Mouse (Mus musculus): ENCODE measurements around the gene Nudt21. TPM values are rescaled to one million over a fixed set of nuclear protein-coding genes. Genes with fewer than 3 reads are reported as not detected.

Gene Nudt21
- total and polyA plus RNA-seq, 2 experiments from 2014 or later, result 26.0 to 61.5 TPM

DNA sequence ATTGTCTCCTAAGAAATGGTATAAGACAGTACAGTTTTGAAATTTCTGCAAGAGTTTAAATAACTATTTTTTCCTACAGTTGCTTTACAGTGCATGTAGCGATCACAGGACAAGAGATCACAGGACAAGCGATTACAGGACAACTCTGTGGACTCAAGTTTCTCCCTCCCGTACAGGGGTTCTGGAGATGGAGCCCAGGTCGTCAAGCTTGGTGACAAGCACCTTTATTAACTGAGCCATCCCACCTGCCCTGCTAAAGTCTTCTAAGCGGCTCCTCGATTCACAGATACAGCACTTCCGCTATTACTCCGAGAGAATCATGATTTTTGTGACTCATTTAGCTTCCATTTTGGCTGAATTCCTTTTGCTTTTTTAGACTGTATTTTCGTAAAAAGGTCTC is 7.1 kb downstream of the Nudt21 start:
- H3K9me3 ChIP-seq (replicated peaks; ENCODE audit: control insufficient read depth, low read length), result no peaks in the 10 kb centered on the region
- H3K4me1 ChIP-seq (ENCODE audit: control insufficient read depth, insufficient read depth), result peaks cover 4% of the 10 kb centered on the region; the same call in 1 of the 2 replicates
- WGBS, result 92% methylated on average over 9 of the region's 9 CpGs
- DNase-seq (ENCODE audit: low spot score), result no peak
- H3K27me3 ChIP-seq (ENCODE audit: control insufficient read depth, insufficient read depth, low read length), result no peaks in the 10 kb centered on the region
- no peak for ATAC-seq (ENCODE audit: insufficient read depth, low read depth)
- H3K4me3 ChIP-seq (ENCODE audit: low read depth, low read length), result no peak overlapping the region
- H3K27ac ChIP-seq (ENCODE audit: low read depth), result no peak overlapping the region
- H3K9ac ChIP-seq (replicated peaks; ENCODE audit: low read depth, low read length), result no peak overlapping the region
- TF ChIP-seq EP300 (IDR thresholded peaks at IDR 0.05; ENCODE audit: low read depth) (no peak), CTCF (IDR thresholded peaks at IDR 0.05; ENCODE audit: low read depth) (no peak)
- H3K36me3 ChIP-seq (replicated peaks; ENCODE audit: control insufficient read depth, insufficient read depth, low read length), result peaks cover 59% of the 10 kb centered on the region
- H3K4me2 ChIP-seq (ENCODE audit: low read depth, low read length), result no peak overlapping the region

DNA sequence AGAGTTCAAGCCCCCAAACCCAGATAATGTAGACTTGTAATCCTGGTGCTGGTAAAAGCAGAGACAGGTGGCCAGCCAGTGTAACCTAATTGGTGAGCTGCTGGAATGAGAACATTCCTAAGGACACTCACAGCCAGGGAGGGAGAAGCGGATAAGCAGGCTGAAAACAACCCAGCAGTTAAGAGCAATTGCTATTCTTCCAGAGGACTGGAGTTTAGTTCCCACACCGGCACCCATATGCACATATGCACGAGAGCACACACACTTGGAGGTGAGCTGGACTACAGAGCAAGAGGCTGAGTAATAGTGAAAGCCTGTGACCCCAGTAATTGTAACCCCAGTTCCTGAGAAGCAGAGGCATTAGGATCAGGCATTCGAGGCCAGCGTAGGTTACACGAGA is 12.9 kb downstream of the Nudt21 start:
- no peak for TF ChIP-seq CTCF (IDR thresholded peaks at IDR 0.05; ENCODE audit: low read depth)
- TF ChIP-seq EP300 (IDR thresholded peaks at IDR 0.05; ENCODE audit: low read depth), result no peak
- no peak overlapping the region for H3K4me2 ChIP-seq (ENCODE audit: low read depth, low read length)
- peaks cover 81% of the 10 kb centered on the region for H3K36me3 ChIP-seq (replicated peaks; ENCODE audit: control insufficient read depth, insufficient read depth, low read length)
- WGBS, result 92% methylated on average over 6 of the region's 6 CpGs
- no peak for DNase-seq (ENCODE audit: low spot score)
- H3K4me1 ChIP-seq (ENCODE audit: control insufficient read depth, insufficient read depth), result no peaks in the 10 kb centered on the region
- H3K27ac ChIP-seq (ENCODE audit: low read depth), result no peak overlapping the region
- H3K27me3 ChIP-seq (ENCODE audit: control insufficient read depth, insufficient read depth, low read length), result no peaks in the 10 kb centered on the region
- no peak for ATAC-seq (ENCODE audit: insufficient read depth, low read depth)
- no peaks in the 10 kb centered on the region for H3K9me3 ChIP-seq (replicated peaks; ENCODE audit: control insufficient read depth, low read length)
- H3K9ac ChIP-seq (replicated peaks; ENCODE audit: low read depth, low read length), result no peak overlapping the region
- no peak overlapping the region for H3K4me3 ChIP-seq (ENCODE audit: low read depth, low read length)

DNA sequence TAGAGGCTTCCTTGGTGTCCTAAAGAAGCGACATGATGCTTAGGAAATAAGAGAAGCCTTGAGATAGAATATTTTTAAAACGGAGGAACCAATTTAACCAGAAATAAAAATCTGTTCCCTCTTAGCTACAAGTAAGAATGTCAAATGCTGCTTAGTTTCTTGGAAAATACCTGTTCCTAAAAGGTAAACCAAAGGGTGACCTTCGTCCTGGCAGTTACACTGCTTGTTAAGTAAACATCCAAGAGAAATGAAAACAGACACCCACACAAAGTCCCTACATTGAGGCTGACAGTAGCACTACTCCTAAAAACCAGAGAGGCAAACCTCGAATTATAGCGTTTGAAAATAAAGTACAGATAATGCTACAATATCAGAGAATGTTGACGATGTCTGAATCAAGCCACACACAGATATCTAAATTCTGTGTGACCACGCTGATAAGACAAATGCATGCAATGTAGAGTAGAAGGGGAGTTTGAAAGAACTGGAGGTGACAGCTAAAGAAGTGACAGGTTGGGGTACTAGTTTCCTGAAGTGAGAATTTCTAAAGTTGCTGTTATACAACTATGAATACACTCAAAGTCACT is 23.7 kb downstream of the Nudt21 start:
- Histone ChIP-seq H3K4me2 (ENCODE audit: low read depth, low read length) (peak overlapping the region; percentile 98), H3K9ac (replicated peaks; ENCODE audit: low read depth, low read length) (peak overlapping the region; percentile 93), H3K27ac (ENCODE audit: low read depth) (peak overlapping the region; percentile 97), H3K27me3 (ENCODE audit: control insufficient read depth, insufficient read depth, low read length) (no peaks in the 10 kb centered on the region), H3K9me3 (replicated peaks; ENCODE audit: control insufficient read depth, low read length) (no peaks in the 10 kb centered on the region), H3K4me1 (ENCODE audit: control insufficient read depth, insufficient read depth) (peaks cover 15% of the 10 kb centered on the region), H3K36me3 (replicated peaks; ENCODE audit: control insufficient read depth, insufficient read depth, low read length) (no peaks in the 10 kb centered on the region), H3K4me3 (ENCODE audit: low read depth, low read length) (peak overlapping the region; percentile 97)
- WGBS, result 17% methylated on average over 7 of the region's 7 CpGs
- DNase-seq (ENCODE audit: low spot score) (no peak), ATAC-seq (ENCODE audit: insufficient read depth, low read depth) (no peak)
- TF ChIP-seq EP300 (IDR thresholded peaks at IDR 0.05; ENCODE audit: low read depth), result no peak
- TF ChIP-seq CTCF (IDR thresholded peaks at IDR 0.05; ENCODE audit: low read depth), result no peak

DNA sequence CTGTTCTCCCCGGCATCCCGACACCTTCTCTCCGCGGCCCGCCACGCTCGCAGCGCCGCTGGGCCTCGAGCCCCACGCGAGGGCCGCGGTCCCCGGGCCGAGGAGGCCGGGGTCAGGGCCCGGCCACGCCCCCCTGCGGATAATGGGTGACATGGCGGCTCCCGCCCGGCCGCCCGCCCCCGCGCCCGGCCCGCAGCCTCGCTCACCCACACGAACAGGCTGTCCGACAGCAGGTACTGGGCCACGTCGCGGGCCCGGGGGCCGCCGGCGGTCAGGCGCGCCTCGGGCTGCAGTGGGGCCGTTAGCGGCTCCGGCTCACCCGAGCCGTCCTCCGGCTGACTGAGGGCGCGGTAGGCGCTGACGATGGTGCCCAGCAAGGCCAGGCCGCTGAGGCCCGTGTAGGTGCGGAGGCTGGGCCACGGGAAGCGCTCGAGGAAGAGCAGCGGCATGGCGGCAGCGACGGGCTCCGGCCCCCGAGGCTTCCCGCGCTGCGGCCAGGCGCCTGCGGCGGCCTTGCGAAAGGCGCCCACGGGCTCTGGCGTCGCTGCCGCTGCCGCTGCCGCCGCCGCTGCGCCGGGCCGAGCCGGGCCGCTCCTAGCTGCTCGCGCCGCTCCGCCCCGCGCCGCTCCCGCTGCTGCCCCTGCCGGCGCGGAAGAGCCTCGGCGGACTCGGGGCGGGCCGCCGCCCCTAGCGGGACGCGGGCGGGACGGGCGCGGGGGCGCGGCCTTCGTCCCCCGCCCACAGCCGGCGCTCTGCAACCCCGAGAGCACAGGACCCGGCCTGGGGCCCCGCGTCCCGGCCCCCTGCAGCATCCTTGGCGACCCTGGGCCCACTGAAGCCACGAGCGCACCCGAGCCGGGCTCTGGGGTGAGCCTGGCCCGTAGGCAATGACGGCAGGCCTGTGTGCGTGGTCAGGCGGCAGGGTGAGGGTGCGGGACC is 24.5 kb downstream of the Nudt21 start, which contains the start of gene Amfr:
Gene Amfr (minus strand): TSS at position 830 of the 939 bp plus-strand sequence.
- TF ChIP-seq CTCF (IDR thresholded peaks at IDR 0.05; ENCODE audit: low read depth) (peak; percentile 19; the same call in 1 of the 2 replicates), EP300 (IDR thresholded peaks at IDR 0.05; ENCODE audit: low read depth) (no peak)
- ATAC-seq (ENCODE audit: insufficient read depth, low read depth) (peak; percentile 94), DNase-seq (ENCODE audit: low spot score) (peak; percentile 84)
- H3K9me3 ChIP-seq (replicated peaks; ENCODE audit: control insufficient read depth, low read length), result no peaks in the 10 kb centered on the region
- peak within 1 kb of the TSS; percentile 97 for H3K27ac ChIP-seq (ENCODE audit: low read depth)
- no peaks in the 10 kb centered on the region for H3K36me3 ChIP-seq (replicated peaks; ENCODE audit: control insufficient read depth, insufficient read depth, low read length)
- WGBS, result under 1% methylated on average over 106 of the region's 130 CpGs
- no peaks in the 10 kb centered on the region for H3K27me3 ChIP-seq (ENCODE audit: control insufficient read depth, insufficient read depth, low read length)
- H3K4me3 ChIP-seq (ENCODE audit: low read depth, low read length), result peak within 1 kb of the TSS; percentile 97
- peak within 1 kb of the TSS; percentile 93 for H3K9ac ChIP-seq (replicated peaks; ENCODE audit: low read depth, low read length)
- peak within 1 kb of the TSS; percentile 98 for H3K4me2 ChIP-seq (ENCODE audit: low read depth, low read length)
- peaks cover 15% of the 10 kb centered on the region for H3K4me1 ChIP-seq (ENCODE audit: control insufficient read depth, insufficient read depth)

DNA sequence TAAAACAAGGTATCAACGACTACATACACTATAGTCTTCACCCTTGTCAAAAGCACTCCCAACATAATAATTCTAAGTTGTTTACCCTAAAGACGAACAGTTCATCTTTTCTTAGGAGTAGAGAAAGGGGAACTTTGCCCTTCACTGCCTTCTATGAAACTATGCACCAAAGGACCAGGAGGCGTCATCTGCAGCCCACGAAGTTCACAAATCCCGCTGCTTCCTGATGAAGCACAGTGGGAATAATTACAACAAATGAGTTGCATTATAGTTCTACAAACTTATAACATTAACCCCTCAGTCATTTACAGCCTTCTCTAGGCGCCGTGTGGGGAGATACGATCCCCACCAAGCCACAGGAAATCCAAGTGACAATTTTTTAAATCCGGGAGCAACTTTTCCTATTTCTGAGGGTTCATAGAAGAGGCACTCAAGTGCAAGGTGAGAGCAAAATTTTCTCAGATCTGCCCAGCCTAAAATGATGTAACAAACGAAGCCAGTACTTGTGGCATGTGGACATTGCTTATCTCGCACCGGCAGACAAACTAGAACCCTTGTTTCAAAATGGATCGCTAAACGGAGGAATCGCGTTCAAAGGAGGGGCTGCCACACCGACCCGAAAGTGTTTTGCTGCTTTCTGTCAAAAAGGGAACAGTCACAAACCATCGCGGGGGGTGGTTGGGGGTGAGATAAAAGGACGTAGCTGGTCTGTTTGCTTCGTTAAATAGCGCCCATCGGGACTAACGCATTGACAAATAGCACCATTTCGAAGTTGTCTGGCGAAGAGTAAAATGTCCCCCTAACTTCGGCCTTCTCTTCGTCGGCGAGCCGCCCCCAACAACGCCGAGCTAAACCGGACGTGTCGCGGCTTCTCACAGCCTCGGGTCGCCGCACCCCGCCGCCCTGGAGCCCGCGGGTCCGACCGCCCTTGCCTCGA is 25.5 kb downstream of the Nudt21 start:
- peak overlapping the region; percentile 97 for H3K27ac ChIP-seq (ENCODE audit: low read depth)
- peak overlapping the region; percentile 97 for H3K4me3 ChIP-seq (ENCODE audit: low read depth, low read length)
- H3K9ac ChIP-seq (replicated peaks; ENCODE audit: low read depth, low read length), result peak overlapping the region; percentile 93
- TF ChIP-seq CTCF (IDR thresholded peaks at IDR 0.05; ENCODE audit: low read depth) (no peak), EP300 (IDR thresholded peaks at IDR 0.05; ENCODE audit: low read depth) (no peak)
- H3K36me3 ChIP-seq (replicated peaks; ENCODE audit: control insufficient read depth, insufficient read depth, low read length), result no peaks in the 10 kb centered on the region
- peak; percentile 13 for DNase-seq (ENCODE audit: low spot score)
- no peaks in the 10 kb centered on the region for H3K9me3 ChIP-seq (replicated peaks; ENCODE audit: control insufficient read depth, low read length)
- peaks cover 15% of the 10 kb centered on the region for H3K4me1 ChIP-seq (ENCODE audit: control insufficient read depth, insufficient read depth)
- H3K4me2 ChIP-seq (ENCODE audit: low read depth, low read length), result peak overlapping the region; percentile 98
- ATAC-seq (ENCODE audit: insufficient read depth, low read depth), result no peak
- no peaks in the 10 kb centered on the region for H3K27me3 ChIP-seq (ENCODE audit: control insufficient read depth, insufficient read depth, low read length)
- 4% methylated on average over 48 of the region's 48 CpGs for WGBS

Data from heart, postnatal 0 days (tissue).